Mouse (Mus musculus): ENCODE results near the gene Ets2. TPM values are rescaled to one million over a fixed set of nuclear protein-coding genes. Genes with fewer than 3 reads are reported as not detected.

Gene Ets2
- polyA plus RNA-seq, 1 experiment from 2014 or later, result 22.8 TPM

DNA sequence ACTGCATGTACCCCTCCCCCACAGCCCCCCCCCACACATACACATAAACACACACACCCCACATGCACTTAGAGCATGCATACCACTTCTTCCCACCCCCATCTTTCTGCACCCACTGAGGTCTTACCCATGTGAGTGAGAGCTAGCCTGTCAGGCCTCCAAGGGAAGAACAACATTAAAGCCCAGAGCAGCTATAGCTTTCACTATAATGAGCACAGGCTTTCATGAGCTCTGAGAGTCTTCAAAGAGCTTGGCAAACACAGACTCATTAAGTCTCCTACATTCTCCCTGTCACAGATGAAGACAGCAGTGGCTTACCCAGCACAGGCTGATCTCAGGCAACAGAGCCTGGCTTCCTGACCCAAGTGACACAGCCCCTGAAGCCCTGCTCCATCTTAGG lies 68.5 kb downstream of the Ets2 start:
- no peaks in the 10 kb centered on the region for H3K36me3 ChIP-seq (ENCODE audit: control insufficient read depth, insufficient read depth, low read length)
- H3K9me3 ChIP-seq (ENCODE audit: control insufficient read depth, low read length), result no peaks in the 10 kb centered on the region
- H3K9ac ChIP-seq (ENCODE audit: low read length), result no peak overlapping the region
- no peak overlapping the region for H3K4me3 ChIP-seq (ENCODE audit: low read depth, low read length)
- H3K4me2 ChIP-seq (ENCODE audit: low read depth), result no peak overlapping the region
- no peaks in the 10 kb centered on the region for H3K4me1 ChIP-seq (ENCODE audit: control insufficient read depth, insufficient read depth, low read length)
- no peak overlapping the region for H3K27ac ChIP-seq (ENCODE audit: low read depth, low read length)
- ATAC-seq (ENCODE audit: insufficient read depth, low FRiP score, low TSS enrichment) (no peak), DNase-seq (ENCODE audit: low spot score) (no peak)
- H3K27me3 ChIP-seq (ENCODE audit: control insufficient read depth, insufficient read depth, low read length), result no peaks in the 10 kb centered on the region

Other genes starting within 250 kb of the Ets2 start
- 2.1 and 3.0 TPM in 2 replicates for gene Erg, start 115.5 kb upstream of the Ets2 start, polyA plus RNA-seq (2014; fragmentation: Nextera tagmentation; extraction: Ambion mirVana)